Mouse (Mus musculus) stomach, postnatal 0 days (tissue): ENCODE results near the gene Gm21834.

Source experiments
- CTCF ChIP-seq: IDR thresholded peaks from 2 replicates; pipeline ENCODE4 v1.5.1; 2016; ENCODE audit warnings: antibody characterized with exemption, low read depth, mild to moderate bottlenecking, moderate library complexity
- EP300 ChIP-seq: optimal IDR thresholded peaks from 2 replicates; pipeline ENCODE3; 2016; ENCODE audit warnings: antibody characterized with exemption

GRCm38 (mm10) chr17:57788161-57788799, 46.3 kb upstream of the Gm21834 start:
- no peak for TF ChIP-seq CTCF
- no peak for TF ChIP-seq EP300
